Mouse (Mus musculus) embryonic fibroblast, embryonic 13.5 days (primary cell): ENCODE data around the gene Cdk14.

Experiments
- CTCF ChIP-seq: IDR thresholded peaks from 2 replicates; pipeline ENCODE4 v1.5.1; 2011; ENCODE audit warnings: mild to moderate bottlenecking, control low read depth, low read length, moderate library complexity, borderline replicate concordance; ENCODE audit not compliant: insufficient read depth
- POLR2A ChIP-seq: IDR thresholded peaks from 2 replicates; pipeline ENCODE4 v1.6.1; 2011; ENCODE audit warnings: low read depth, mild to moderate bottlenecking, control low read depth, low read length, moderate library complexity

DNA sequence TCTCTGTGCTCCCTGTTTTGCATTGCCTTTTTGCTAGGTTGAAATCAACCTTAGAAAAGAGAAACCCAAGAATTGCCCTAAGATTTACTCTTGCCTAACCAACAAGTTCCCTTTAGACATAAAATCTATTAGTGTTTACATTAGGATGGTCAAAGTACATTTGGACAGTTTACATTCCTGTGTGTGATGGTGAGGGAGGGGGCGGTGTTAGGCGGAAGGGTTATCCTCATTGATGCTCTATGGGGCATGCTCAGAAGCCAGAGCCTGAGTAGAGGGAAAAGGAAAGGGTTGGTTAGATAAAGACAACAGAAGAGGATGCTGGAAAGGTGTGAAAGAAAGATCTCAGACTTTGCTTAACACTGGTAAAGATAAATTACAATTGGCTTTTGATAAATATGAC lies 8.2 kb downstream of the Cdk14 start:
- TF ChIP-seq POLR2A (no peak), CTCF (no peak)
